Mouse (Mus musculus): ENCODE results near the gene E430018J23Rik.
A peak's percentile ranks its signal among the peaks of the same experiment; 100 is the strongest.
"Not testable (repeated sequence)": the region's sequence is repeated elsewhere in the genome, so short reads cannot be mapped to it uniquely, and the experiment has no call there.

The E430018J23Rik gene

DNA sequence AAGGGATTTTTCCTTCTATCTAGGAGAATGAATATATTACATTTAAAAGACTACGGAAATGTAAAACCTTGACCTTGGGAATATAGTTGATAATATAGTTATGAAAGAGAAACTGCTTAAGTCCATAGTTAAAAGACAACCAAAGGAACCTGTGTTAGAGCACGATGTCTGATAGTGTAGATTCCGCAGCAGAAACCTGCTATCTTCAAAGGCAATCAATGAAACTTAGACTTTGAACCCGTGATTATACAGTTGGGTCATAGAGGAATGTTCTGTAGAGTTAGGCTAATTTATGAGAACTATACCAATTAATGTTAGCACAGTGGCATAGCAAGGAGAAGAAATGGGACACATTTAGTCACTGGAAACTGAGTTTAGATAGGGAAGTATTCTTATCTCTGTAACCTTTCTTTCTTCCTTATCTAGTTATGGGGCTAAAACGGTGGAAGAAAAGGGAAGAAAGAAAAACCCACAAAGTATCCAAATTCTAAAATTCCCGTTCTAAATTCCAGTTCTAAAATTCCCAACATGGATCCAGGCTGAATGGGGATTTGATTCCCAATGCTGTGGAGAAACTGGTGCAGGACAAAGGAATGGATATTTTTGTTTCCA is 15.0 kb downstream of the E430018J23Rik start:
- no peak for DNase-seq (ENCODE audit: low read depth)

DNA sequence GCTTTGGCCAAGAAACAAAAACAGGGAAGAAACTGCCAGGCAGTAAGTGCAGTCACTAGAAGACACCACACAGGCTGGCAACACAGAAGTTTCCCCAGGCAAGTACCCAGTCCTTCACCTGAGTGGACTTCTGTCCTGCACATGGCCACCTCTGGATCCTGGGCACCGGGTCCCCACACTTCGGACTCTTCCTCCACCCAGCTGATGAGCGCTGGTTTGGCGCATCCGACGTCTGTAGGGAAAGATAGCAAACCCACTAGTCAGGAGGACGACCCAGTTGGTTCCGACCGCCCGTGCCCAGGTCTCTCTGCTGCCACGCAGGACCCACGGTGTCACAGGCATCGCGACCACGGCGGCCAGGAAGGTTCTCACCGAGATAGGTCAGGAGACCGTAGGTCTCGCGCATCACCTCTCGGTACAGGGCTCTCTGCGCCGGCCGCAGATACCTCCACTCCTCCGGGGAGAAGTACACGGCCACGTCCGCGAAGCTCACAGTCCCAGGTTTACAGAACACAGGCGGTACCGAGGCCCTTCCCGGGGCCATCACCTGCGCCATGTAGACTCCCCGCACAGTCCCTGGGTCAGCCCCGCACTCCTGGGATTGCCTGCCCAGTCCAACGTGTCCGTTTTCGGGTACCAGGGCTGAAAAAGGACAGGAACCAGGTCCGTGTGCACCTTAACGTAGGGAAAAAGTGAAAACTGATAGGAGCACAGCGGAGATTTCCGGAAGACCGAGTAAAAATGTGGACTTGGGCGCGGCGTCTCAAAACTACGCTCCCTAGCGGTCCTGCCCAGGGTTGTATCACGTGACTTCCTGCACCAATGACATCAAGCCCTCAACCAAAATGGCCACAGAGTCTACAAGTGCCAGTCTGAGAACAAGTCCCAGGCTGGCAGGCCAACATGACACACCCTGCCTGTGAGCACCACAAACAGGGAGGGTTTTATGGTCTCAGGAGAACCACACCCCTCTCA is 17.9 kb downstream of the E430018J23Rik start, which contains the start of gene Zfp747:
Gene Zfp747 (minus strand): TSS at position 780 of the 975 bp plus-strand sequence.
- peak; percentile 96 for DNase-seq (ENCODE audit: low read depth)

DNA sequence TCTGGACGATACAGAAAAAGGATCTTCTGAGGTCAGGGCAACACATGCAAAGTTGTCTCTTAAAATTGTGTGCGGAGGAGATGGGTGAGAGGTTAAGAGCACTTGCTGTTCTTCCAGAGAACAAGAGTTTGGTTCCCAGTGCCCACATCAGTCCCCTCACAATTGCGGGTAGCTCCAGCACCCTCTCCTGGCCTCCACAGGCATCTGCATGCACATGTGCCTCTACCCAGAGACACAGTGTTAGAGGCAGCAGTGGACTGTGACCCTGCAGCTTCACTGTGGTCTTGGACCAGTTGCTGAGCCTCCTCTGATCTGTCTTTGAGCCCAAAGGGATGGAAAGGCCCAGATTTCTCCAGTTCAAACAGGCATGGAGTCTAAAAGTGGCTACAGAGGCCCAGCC is 21.6 kb downstream of the E430018J23Rik start:
- not testable (repeated sequence) for DNase-seq (ENCODE audit: low read depth)

DNA sequence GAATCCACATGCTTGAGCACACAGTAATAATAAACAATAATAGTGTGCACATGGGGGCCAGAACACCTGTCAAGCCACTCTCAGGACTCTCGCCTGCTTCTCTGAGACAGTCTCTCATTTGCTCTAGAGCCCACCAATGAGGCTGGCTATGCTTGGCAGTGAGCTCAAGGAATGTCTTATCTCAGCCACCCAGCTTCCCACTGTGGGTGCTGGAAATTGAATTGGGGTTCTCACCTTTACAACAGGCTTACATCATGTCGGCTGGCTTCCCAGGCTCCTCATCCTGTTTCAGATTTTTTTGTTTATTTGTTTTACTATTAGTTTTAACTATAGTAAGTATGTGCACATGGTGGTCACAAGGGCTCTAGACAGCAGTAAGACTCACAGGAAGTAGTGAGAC is 22.2 kb downstream of the E430018J23Rik start:
- no peak for DNase-seq (ENCODE audit: low read depth)

DNA sequence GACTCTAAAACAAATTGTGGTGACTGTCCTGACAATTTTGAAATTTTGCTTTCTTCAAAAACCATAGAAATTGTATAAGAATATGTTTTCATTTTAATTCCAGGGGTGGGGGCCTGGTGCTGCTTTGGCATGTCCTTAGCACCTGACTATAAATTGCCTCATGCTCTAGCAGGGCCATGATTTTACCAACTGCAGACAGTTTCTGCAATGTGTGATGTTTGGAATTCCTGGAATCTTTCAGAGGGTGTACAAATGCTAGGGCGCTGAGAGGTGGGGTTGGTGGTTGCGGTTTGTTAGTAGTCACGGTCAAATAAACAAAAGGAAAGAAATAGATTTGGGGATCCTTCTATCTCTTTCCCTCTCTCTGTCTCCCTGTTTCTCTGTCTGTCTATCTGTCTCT is 27.2 kb downstream of the E430018J23Rik start:
- no peak for DNase-seq (ENCODE audit: low read depth)

DNA sequence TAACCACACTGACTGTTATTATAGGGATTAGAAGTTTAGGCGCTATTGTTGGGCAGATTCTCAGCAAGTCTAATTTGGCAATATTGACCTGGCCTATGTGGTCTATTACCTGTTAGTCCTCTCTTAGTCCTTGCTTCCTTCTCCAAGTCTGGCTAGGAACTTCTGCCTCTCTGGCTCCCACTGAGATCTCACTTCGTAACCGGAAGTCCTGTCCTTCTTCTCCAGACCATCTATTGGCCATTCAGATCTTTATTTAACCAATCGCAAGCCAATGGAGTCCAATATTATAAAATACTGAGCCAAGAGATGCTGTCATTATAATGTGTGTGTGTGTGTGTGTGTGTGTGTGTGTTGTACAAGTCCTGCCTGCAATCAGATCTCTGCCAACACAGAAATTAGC is 29.3 kb downstream of the E430018J23Rik start:
- DNase-seq (ENCODE audit: low read depth): no peak

DNA sequence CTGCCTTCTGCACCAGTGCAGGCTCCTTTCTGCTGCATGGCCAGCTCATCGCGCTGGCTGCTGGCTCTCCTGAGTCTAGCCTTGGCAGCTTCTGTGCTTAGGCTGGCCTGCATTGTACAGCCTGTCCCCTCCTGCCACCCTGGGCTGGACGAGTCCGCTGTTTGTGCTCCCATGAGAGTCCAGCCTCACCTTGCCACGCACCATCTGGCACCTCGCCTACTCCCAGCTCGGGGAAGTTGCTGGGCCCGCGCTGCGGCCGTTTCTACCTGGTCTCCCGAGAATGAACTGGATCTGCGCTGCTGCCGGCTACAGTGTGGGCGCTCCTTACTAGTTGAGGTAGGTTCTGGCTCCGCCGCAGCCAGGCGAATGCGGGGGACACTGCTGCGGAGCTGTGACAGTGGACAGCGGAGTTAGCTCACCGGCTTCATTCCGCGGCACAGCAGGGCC is 29.9 kb downstream of the E430018J23Rik start:
- peak; percentile 29 for DNase-seq (ENCODE audit: low read depth)

DNA sequence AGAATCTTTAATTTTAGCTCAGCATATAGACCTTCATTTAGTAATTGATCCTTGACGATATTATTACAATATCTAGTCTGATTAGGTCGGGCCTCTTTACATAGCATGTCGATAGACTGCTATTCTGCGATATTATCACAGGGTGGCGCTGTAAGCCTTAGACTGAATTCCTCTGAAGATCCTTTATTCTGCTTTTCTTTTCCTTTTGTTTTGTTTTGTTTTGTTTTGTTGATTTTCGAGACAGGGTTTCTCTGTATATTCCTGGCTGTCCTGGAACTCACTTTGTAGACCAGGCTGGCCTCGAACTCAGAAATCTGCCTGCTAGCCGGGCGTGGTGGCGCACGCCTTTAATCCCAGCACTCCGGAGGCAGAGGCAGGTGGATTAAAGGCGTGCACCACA is 31.0 kb downstream of the E430018J23Rik start:
- peak; percentile 76 for DNase-seq (ENCODE audit: low read depth)

DNA sequence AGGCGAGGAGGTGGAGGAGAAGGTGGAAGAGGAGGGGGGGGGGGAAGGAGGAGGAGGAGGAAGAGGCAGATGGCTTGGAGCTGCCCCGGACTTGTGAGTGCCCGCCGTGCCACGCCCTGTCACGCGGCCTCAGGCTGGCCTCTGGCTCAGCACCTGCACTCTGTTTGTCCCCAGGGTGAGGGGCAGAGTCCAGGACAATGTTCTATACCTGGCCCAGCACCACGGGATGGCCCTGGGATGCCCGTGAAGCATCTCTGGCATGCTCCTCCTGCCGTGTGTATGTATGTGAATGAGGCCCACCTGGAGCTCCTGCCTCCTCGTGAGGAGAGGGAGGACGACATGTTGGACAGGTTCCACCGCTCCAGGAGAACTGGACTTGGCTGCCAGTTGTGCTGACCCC is 32.0 kb downstream of the E430018J23Rik start:
- no peak for DNase-seq (ENCODE audit: low read depth)

DNA sequence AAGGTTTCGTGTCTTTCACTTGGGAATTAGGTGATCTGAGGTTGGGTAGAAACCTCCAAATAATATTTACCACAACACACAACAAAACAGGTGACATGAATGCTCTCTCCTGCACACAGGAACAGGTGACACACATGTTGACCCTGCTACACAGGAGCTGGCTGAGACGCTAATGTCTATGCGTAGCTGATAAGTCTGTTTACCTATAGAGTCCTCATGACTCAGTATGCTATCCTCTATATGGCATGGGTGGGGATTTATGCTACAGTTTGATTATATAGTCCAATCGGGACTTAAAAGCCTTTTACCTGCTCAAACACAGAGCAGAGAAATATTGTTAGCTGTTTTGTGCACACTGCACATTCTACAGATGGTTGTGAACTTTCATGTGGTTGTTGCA is 33.2 kb downstream of the E430018J23Rik start:
- no peak for DNase-seq (ENCODE audit: low read depth)

DNA sequence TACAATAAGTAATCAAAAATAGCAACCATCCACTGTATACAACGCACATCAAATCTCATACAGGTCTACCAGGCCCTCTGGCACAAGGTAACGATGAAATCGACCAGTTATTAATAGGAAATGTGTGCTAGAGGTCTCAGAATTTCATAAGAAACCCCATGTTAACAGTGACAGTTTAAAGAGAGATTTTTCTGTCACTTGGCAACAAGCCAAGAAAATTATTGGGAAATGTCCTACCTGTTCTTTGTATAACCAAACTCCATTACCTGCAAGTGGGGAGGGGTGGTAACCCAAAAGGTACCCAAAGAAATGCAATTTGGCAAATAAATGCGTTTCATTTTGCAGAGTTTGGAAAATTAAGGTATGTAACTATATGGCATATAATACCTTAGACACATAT is 35.0 kb downstream of the E430018J23Rik start:
- DNase-seq (ENCODE audit: low read depth): no peak

DNA sequence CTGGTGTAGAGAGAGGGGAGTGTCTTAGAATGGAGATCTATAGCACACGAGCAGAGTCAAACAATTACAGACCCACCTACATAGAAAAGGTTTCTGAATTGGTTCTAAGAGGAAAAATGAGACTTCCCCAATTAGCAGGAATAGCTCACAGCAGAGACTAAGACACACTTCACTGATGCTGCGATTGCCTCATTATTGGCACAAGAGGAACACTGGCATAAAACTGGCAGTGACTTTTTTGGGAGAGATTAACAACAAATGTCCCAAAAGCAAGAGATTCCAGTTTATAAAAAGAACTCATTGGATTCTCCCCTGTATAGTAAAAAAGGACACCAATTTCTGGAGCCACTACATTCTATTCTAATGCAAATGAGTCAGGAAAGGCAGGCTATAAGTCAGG is 35.6 kb downstream of the E430018J23Rik start:
- no peak for DNase-seq (ENCODE audit: low read depth)

DNA sequence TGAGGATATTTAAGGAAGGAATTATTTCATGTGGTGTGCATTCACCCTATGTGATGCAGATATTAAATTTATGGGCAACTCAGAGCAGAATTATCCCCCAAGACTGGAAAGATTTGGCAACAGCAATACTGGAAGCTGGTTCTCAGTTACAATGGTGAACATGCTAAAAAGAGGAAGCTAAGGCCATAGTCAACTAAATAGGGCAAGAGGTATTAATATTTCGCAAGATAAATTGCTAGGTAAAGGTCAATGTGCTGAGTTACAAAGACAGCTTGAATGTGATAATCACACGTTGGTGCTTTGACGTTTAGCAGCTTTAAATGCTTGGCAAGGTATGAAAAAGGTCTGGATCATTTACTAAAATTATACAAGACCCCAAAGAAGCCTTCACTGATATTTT is 37.6 kb downstream of the E430018J23Rik start:
- no peak for DNase-seq (ENCODE audit: low read depth)

DNA sequence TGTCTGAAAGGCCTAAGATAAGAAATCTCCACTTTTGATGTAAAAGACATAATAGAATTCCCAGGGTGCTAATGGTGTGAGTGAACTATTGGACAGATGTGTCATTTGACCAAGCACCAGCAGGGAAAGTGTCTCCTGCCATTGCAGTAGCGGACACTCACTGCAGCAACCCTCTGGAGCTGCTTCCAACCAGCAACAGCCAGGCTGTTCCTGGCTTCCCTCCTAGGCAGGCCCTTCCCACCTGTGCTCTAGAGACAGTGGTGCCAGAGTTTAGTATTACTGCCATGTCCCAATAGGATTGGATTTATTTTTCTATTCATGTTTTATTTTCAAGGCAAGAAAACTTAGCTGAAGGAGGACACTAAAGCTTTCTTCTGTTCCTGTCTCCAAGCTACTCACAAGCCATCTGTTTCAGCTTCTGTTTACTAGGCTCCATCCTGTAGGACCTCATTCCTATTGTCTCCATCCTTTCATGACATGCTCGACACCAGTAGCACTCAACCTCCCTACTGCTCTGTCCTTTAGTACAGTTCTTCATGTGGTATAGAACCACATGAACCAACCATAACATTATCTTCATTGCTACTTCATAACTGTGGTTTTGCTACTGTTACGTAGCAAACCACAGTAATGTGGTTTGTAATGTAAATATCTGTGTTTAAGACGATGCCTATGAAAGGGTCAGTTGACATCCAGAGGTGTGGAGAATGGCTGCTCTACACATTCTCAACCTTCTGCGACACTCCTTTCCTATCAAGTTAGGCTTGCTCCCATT is 42.0 kb downstream of the E430018J23Rik start:
- DNase-seq (ENCODE audit: low read depth): no peak

DNA sequence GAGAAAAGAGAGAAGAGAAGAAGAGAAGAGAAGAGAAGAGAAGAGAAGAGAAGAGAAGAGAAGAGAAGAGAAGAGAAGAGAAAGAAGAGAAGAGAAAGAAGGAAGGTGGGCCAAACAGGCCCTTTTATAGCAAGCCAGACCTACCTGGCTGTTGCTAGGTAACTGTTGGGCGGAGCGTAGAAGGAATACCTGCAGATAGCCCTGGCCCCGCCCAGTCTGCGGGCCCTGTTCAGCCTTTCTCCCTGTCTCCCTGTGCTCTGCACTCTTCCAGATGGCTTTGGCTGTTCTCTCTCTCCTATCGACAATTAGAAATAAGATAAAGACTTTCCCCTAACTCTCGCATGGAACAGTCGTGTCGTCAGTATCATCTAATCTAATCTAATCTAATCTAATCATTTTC is 46.8 kb downstream of the E430018J23Rik start:
- no peak for DNase-seq (ENCODE audit: low read depth)

DNA sequence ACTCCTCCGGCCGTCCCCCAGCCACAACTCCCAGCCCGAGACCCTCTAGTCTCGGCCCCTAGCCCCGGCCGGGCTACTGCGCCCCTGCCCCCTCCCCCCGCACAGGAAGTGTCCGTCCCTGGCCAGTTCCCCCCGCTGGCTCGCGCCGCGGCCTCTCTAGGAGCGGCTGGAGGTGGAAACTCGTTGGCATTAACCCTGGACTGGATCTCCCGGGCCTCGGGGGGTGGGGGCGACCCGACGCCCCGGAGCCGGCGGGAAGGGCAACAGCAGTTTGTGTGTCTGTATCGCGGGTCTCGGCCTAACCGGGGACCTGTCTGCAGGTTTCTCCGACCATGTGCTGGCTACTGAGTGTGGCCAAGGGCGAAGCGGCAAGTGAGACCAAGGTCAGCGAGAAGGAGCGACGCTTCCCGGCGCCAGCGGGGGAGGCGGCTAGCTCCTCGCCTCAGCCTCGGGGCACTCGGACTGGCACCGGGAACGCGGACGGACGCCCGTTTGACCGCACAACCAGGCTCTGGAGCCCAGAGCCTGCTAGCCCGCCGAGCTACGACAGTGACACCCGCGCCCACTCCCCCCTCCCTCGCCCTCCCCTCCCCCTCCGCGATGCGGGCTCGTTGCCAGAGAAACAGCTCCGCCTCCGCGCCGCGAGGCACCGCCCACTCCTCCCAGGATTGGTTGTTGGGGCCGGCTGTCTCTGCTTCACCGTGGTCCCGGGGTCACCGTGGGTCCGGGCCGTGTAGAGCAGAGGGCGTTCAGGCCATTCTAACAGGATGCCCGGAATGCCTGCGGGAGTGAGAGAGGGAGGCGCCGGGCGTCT is 47.7 kb downstream of the E430018J23Rik start, which contains the start of gene Zfp768:
Gene Zfp768 (minus strand): TSS at position 78 of the 814 bp plus-strand sequence.
- peak; percentile 92 for DNase-seq (ENCODE audit: low read depth)

DNA sequence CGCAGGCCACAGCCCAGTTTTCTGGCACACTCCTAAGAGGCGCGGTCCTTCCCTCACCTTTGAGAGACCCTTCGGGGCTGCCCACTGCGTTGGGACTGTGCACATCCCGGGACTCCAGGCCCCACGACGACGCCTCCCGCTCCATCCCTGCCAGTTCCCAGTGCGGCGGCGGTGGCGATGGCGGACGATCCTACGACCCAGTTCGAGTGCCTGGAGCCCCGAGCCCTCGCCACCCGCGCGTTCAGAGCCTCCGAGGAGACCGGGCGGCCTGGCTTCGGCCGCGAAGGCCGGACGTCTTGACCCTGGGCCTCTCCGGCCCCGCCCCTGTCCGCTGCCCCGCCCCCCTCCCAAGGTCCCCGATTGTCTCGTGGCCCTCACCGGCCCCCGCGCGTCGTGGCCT is 48.3 kb downstream of the E430018J23Rik start:
- no peak for DNase-seq (ENCODE audit: low read depth)

DNA sequence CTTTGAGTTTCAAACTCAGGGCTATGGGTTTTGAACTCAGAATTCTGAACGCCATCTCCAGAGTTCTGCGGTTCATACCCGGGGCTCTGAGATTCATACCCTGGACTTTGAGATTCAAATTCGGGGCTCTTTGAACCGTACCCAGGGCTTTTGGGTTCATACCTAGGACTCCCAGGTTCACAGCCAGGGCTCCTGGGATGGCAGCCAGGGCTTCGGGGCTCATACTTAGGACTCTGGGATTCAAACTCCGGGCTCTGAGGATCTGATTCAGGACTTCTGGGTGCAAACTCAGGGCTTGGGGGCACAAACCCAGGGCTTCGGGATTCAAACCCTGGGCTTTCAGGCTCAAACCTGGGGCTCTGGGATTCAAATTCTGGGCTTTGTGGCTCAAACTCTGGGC is 49.1 kb downstream of the E430018J23Rik start:
- DNase-seq (ENCODE audit: low read depth): no peak

DNA sequence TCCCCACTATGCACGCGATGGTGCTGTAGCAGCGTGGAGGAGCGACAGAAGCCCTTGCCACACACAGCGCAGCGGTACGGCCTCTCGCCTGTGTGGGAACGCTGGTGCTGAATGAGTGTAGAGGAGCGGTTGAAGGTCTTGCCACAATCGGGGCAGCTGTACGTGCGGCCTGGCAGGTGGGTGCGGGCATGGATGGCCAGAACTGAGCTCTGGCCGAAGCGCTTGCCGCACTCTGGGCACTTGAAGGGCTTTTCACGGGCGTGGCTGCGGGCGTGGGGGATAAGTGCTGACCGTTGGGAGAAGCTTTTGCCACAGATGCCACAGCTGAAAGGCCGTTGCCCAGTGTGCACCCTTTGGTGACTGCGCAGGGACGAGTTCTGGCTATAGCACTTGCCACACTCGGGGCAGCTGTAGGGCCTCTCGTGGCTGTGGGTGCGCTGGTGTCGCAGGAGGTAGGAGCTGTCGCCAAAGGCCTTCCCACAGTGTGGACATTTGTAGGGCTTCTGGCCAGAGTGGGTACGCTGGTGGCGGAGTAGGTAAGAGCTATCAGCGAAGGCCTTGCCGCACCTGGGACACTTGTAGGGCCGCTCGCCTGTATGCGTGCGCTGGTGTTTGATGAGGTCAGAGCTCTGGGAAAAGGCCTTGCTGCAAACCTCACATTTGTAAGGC is 49.9 kb downstream of the E430018J23Rik start:
- no peak for DNase-seq (ENCODE audit: low read depth)

DNA sequence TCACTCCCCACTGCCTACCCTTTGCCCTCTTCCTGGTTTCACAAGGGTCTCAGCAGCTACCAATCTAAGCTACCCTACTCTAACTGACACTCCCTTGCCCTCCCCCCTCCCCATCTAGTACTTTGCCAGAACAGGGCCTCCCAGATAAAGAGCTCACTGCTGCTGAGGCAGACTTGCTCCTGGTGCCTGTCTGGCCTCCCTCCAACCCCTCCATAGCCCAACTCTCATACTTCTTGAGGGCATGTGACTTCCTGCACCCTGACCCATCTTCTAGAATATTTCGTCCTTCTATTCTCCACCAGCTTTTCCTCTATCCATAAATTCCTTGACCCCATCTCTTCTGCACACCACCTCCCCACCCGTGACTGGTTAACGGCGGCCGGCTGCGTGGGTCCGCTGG is 50.5 kb downstream of the E430018J23Rik start:
- DNase-seq (ENCODE audit: low read depth): no peak

DNA sequence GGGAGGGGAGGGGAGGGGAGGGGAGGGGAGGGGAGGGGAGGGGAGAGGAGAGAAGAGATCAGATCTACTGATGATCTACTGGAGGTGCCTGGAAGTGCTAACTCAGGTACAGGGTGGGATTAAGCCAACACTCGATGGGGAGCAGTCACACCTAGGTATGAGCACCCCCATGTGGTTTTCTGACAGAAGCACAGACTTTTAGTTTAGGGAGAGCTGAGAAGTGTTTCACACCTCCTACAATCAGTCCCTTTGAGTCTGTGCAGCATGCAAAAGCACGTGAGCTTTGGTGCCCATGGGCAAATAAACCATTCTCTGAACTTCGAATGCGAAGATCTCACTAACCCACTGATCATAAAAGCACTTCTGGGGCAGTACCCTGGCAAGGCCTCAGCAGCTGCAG is 51.1 kb downstream of the E430018J23Rik start:
- peak; percentile 46 for DNase-seq (ENCODE audit: low read depth)
